ENCODE assay signal across 9 mouse cellular contexts in genomic region chr3:103393283-103394060, GRCm38 (mm10).
DNase-seq lines count a peak whose midpoint lies in the region; ATAC-seq lines count a peak whose summit lies in the region.
"Had no signal": no experiment of that assay in that cellular context is flagged by ENCODE, and none has a peak within 500 bp of the region (broad histone marks: within the 10 kb centered on the region; RNA-seq: fewer than 3 reads in every experiment).

No protein-coding gene starts in this region.

- no peak overlapping the region for H3K4me3 ChIP-seq in kidney, embryonic 14.5 days (ENCODE audit: low read length)
- no peak overlapping the region for H3K4me3 ChIP-seq in embryonic facial prominence, embryonic 10.5 days
- no peak overlapping the region for H3K4me3 ChIP-seq in hindbrain, embryonic 15.5 days
- H3K4me3 ChIP-seq in midbrain, embryonic 15.5 days, result no peak overlapping the region
- H3K4me3 ChIP-seq: liver, embryonic 13.5 days had no signal

- 77% methylated on average over 14 of the region's 14 CpGs for WGBS in kidney, embryonic 14.5 days
- 86% methylated on average over 14 of the region's 14 CpGs for WGBS in embryonic facial prominence, embryonic 10.5 days
- 79% methylated on average over 14 of the region's 14 CpGs for WGBS in hindbrain, embryonic 15.5 days
- 78% methylated on average over 14 of the region's 14 CpGs for WGBS in midbrain, embryonic 15.5 days

- H3K27ac ChIP-seq in kidney, embryonic 14.5 days (ENCODE audit: low read depth, low read length), result no peak overlapping the region
- H3K27ac ChIP-seq in embryonic facial prominence, embryonic 10.5 days (replicated peaks), result peak overlapping the region; percentile 67
- H3K27ac ChIP-seq in hindbrain, embryonic 15.5 days (replicated peaks), result no peak overlapping the region
- H3K27ac ChIP-seq in midbrain, embryonic 15.5 days, result no peak overlapping the region
- H3K27ac ChIP-seq: liver, embryonic 13.5 days had no signal

- no peak overlapping the region for H3K4me2 ChIP-seq in kidney, embryonic 14.5 days (replicated peaks; ENCODE audit: low read depth, low read length)
- no peak overlapping the region for H3K4me2 ChIP-seq in hindbrain, embryonic 15.5 days
- H3K4me2 ChIP-seq in midbrain, embryonic 15.5 days, result no peak overlapping the region
- H3K4me2 ChIP-seq: liver, embryonic 13.5 days had no signal

- ATAC-seq in kidney, embryonic 14.5 days (ENCODE audit: low FRiP score, low TSS enrichment), result peak; percentile 68
- ATAC-seq in hindbrain, embryonic 15.5 days (ENCODE audit: low FRiP score, low read depth), result peak; percentile 70; the same call in 1 of the 2 replicates
- peak; percentile 70 for ATAC-seq in midbrain, embryonic 15.5 days (replicated peaks)

- no peak overlapping the region for H3K9ac ChIP-seq in kidney, embryonic 14.5 days (ENCODE audit: low read depth, low read length)
- no peak overlapping the region for H3K9ac ChIP-seq in hindbrain, embryonic 15.5 days
- H3K9ac ChIP-seq in midbrain, embryonic 15.5 days, result no peak overlapping the region
- H3K9ac ChIP-seq: liver, embryonic 13.5 days had no signal

- H3K27me3 ChIP-seq in kidney, embryonic 14.5 days (ENCODE audit: control insufficient read depth, insufficient read depth, low read length), result no peaks in the 10 kb centered on the region; the same call in 1 of the 2 replicates
- no peaks in the 10 kb centered on the region for H3K27me3 ChIP-seq in embryonic facial prominence, embryonic 10.5 days (replicated peaks; ENCODE audit: low read depth, poor library complexity, severe bottlenecking)
- H3K27me3 ChIP-seq in hindbrain, embryonic 15.5 days, result no peaks in the 10 kb centered on the region
- H3K27me3 ChIP-seq in midbrain, embryonic 15.5 days (replicated peaks), result no peaks in the 10 kb centered on the region

- H3K4me1 ChIP-seq in kidney, embryonic 14.5 days (ENCODE audit: control insufficient read depth, insufficient read depth, low read length), result no peaks in the 10 kb centered on the region
- peaks cover 9% of the 10 kb centered on the region for H3K4me1 ChIP-seq in embryonic facial prominence, embryonic 10.5 days
- peaks cover 3% of the 10 kb centered on the region; the same call in 1 of the 2 replicates for H3K4me1 ChIP-seq in hindbrain, embryonic 15.5 days (replicated peaks)
- H3K4me1 ChIP-seq in midbrain, embryonic 15.5 days, result peaks cover 3% of the 10 kb centered on the region; the same call in 1 of the 2 replicates
- H3K4me1 ChIP-seq: liver, embryonic 13.5 days had no signal

- no peaks in the 10 kb centered on the region for H3K9me3 ChIP-seq in kidney, embryonic 14.5 days (ENCODE audit: control insufficient read depth, low read length)
- no peaks in the 10 kb centered on the region for H3K9me3 ChIP-seq in embryonic facial prominence, embryonic 10.5 days
- H3K9me3 ChIP-seq in hindbrain, embryonic 15.5 days, result no peaks in the 10 kb centered on the region
- no peaks in the 10 kb centered on the region for H3K9me3 ChIP-seq in midbrain, embryonic 15.5 days
- H3K9me3 ChIP-seq: liver, embryonic 13.5 days had no signal

- no peak for DNase-seq in kidney, postnatal 14 days
- no peak for DNase-seq in embryonic facial prominence, embryonic 10.5 days (ENCODE audit: low spot score)
- no peak for DNase-seq in adrenal gland, postnatal 4 days (ENCODE audit: low spot score in 2 of 2)
- DNase-seq in left cerebral cortex, adult 9 months (ENCODE audit: low spot score in 2 of 2), result no peak
- DNase-seq in gastrocnemius, adult 8-10 months (ENCODE audit: low spot score in 2 of 2), result no peak
- DNase-seq: liver, embryonic 13.5 days had no signal

- H3K36me3 ChIP-seq in kidney, embryonic 14.5 days (ENCODE audit: control insufficient read depth, insufficient read depth, low read length), result no peaks in the 10 kb centered on the region
- no peaks in the 10 kb centered on the region for H3K36me3 ChIP-seq in embryonic facial prominence, embryonic 10.5 days (replicated peaks)
- H3K36me3 ChIP-seq in hindbrain, embryonic 15.5 days, result no peaks in the 10 kb centered on the region
- H3K36me3 ChIP-seq in midbrain, embryonic 15.5 days (replicated peaks), result no peaks in the 10 kb centered on the region
- H3K36me3 ChIP-seq: liver, embryonic 13.5 days had no signal
